Mouse (Mus musculus): ENCODE measurements around the gene Jak2.

DNA sequence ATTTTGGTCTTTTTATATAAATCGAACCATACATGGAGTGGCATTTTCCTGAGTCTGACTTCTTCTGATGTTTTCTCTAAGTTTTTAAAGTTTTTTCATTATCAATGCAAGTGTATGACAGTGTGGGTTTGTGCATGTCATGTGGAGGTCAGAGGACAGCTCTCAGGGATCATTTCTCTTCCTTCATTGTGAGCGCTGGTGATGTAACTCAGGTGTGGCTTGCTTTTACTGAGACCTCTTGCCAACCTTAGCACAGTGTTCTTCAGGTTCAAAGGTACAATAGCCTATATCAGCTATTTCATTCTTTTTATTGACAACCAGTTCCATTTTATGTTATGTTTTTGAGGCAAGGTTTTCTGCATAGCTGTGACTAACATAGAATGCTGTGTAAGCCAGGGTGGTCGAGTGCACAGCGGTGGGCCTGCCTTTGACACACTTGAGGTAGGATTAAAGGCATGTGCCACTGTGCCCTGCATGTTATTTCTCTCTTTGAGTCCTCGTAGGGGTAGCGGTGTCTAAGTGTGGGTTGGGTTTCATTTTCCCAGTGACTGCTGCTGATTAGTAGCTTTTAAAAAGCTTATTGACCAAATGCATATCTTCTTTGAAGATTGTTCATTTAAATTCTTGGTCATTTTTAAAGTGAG lies 27.4 kb downstream of the Jak2 start:
- no peak for TF ChIP-seq CTCF (IDR thresholded peaks at IDR 0.05; ENCODE audit: extremely low read depth, insufficient read length, insufficient replicate concordance, low read depth, low read length)
- no peak for TF ChIP-seq POLR2A (IDR thresholded peaks at IDR 0.05; ENCODE audit: low read depth, low read length)
